Mouse (Mus musculus): ENCODE results near the gene Zfp384. TPM values are rescaled to one million over a fixed set of nuclear protein-coding genes. Genes with fewer than 3 reads are reported as not detected.
A peak's percentile ranks its signal among the peaks of the same experiment; 100 is the strongest.
"Not testable (repeated sequence)": the region's sequence is repeated elsewhere in the genome, so short reads cannot be mapped to it uniquely, and the experiment has no call there.

Gene Zfp384
- polyA plus RNA-seq, 1 experiment from 2014 or later: 18.1 TPM

- not testable (repeated sequence) for H3K4me3 ChIP-seq; H3K4me1 ChIP-seq; H3K9me3 ChIP-seq (replicated peaks); H3K27ac ChIP-seq; H3K4me2 ChIP-seq; H3K9ac ChIP-seq; H3K27me3 ChIP-seq; ATAC-seq
- WGBS: 45% methylated on average over 9 of the region's 9 CpGs
- H3K36me3 ChIP-seq (ENCODE audit: poor library complexity, severe bottlenecking): peaks cover 70% of the 10 kb centered on the region
These were observed 21.6 kb downstream of the Zfp384 start for GRCm38 (mm10) chr6:125030532-125030931.

GRCm38 (mm10) chr6:125031604-125032003 is 22.7 kb downstream of the Zfp384 start:
- Histone ChIP-seq H3K27me3 (no peaks in the 10 kb centered on the region), H3K36me3 (ENCODE audit: poor library complexity, severe bottlenecking) (peaks cover 71% of the 10 kb centered on the region), H3K9me3 (replicated peaks) (no peaks in the 10 kb centered on the region), H3K4me2 (no peak overlapping the region), H3K4me1 (no peaks in the 10 kb centered on the region), H3K4me3 (no peak overlapping the region), H3K9ac (no peak overlapping the region), H3K27ac (no peak overlapping the region)
- WGBS: 94% methylated on average over 16 of the region's 16 CpGs
- ATAC-seq: no peak

- 92% methylated on average over 4 of the region's 4 CpGs for WGBS
- no peaks in the 10 kb centered on the region for H3K9me3 ChIP-seq (replicated peaks)
- H3K27me3 ChIP-seq: no peaks in the 10 kb centered on the region
- H3K36me3 ChIP-seq (ENCODE audit: poor library complexity, severe bottlenecking): peaks cover 52% of the 10 kb centered on the region
- H3K4me3 ChIP-seq: peak overlapping the region; percentile 78; the same call in 1 of the 2 replicates
- peaks cover 22% of the 10 kb centered on the region for H3K4me1 ChIP-seq
- H3K27ac ChIP-seq: peak overlapping the region; percentile 31; the same call in 1 of the 2 replicates
- no peak for ATAC-seq
- H3K9ac ChIP-seq: no peak overlapping the region
- peak overlapping the region; percentile 58 for H3K4me2 ChIP-seq
These were observed 29.7 kb downstream of the Zfp384 start for GRCm38 (mm10) chr6:125038666-125039065.

- no peaks in the 10 kb centered on the region for H3K27me3 ChIP-seq
- no peaks in the 10 kb centered on the region for H3K9me3 ChIP-seq (replicated peaks)
- H3K36me3 ChIP-seq (ENCODE audit: poor library complexity, severe bottlenecking): peaks cover 52% of the 10 kb centered on the region
- peak overlapping the region; percentile 31 for H3K27ac ChIP-seq
- peaks cover 22% of the 10 kb centered on the region for H3K4me1 ChIP-seq
- peak overlapping the region; percentile 78 for H3K4me3 ChIP-seq
- peak overlapping the region; percentile 58 for H3K4me2 ChIP-seq
- H3K9ac ChIP-seq: no peak overlapping the region; the same call in 1 of the 2 replicates
- ATAC-seq: peak; percentile 7
- 7% methylated on average over 8 of the region's 8 CpGs for WGBS
These were observed 30.2 kb downstream of the Zfp384 start for GRCm38 (mm10) chr6:125039131-125039530.

- peak within 1 kb of the TSS; percentile 63 for H3K27ac ChIP-seq
- H3K4me2 ChIP-seq: peak within 1 kb of the TSS; percentile 83
- H3K9me3 ChIP-seq (replicated peaks): no peaks in the 10 kb centered on the region
- H3K9ac ChIP-seq: peak within 1 kb of the TSS; percentile 75
- under 1% methylated on average over 26 of the region's 26 CpGs for WGBS
- H3K36me3 ChIP-seq (ENCODE audit: poor library complexity, severe bottlenecking): peaks cover 52% of the 10 kb centered on the region
- peaks cover 22% of the 10 kb centered on the region for H3K4me1 ChIP-seq
- H3K27me3 ChIP-seq: no peaks in the 10 kb centered on the region
- peak within 1 kb of the TSS; percentile 78 for H3K4me3 ChIP-seq
- peak; percentile 96 for ATAC-seq
These were observed 30.7 kb downstream of the Zfp384 start, which contains the start of gene Ing4 for GRCm38 (mm10) chr6:125039533-125040153. TSS of gene Ing4 (plus strand) at chr6:125039760.

GRCm38 (mm10) chr6:125040221-125040620 is 31.3 kb downstream of the Zfp384 start:
- Histone ChIP-seq H3K27me3 (no peaks in the 10 kb centered on the region), H3K4me3 (peak overlapping the region; percentile 78), H3K4me1 (peaks cover 22% of the 10 kb centered on the region), H3K36me3 (ENCODE audit: poor library complexity, severe bottlenecking) (peaks cover 52% of the 10 kb centered on the region), H3K4me2 (peak overlapping the region; percentile 83), H3K9ac (peak overlapping the region; percentile 75), H3K9me3 (replicated peaks) (no peaks in the 10 kb centered on the region), H3K27ac (peak overlapping the region; percentile 63)
- ATAC-seq: no peak
- WGBS: 18% methylated on average over 7 of the region's 7 CpGs

- Histone ChIP-seq H3K36me3 (ENCODE audit: poor library complexity, severe bottlenecking) (peaks cover 51% of the 10 kb centered on the region), H3K4me1 (peaks cover 22% of the 10 kb centered on the region), H3K27ac (no peak overlapping the region), H3K9ac (no peak overlapping the region), H3K4me2 (peak overlapping the region; percentile 83; the same call in 1 of the 2 replicates), H3K4me3 (peak overlapping the region; percentile 78), H3K27me3 (no peaks in the 10 kb centered on the region), H3K9me3 (replicated peaks) (no peaks in the 10 kb centered on the region)
- 93% methylated on average over 7 of the region's 7 CpGs for WGBS
- ATAC-seq: no peak
These were observed 32.1 kb downstream of the Zfp384 start for GRCm38 (mm10) chr6:125041047-125041446.

GRCm38 (mm10) chr6:125042081-125042480 is 33.1 kb downstream of the Zfp384 start:
- 94% methylated on average over 7 of the region's 7 CpGs for WGBS
- Histone ChIP-seq H3K9me3 (replicated peaks) (no peaks in the 10 kb centered on the region), H3K27ac (no peak overlapping the region), H3K27me3 (no peaks in the 10 kb centered on the region), H3K9ac (no peak overlapping the region), H3K4me3 (no peak overlapping the region), H3K36me3 (ENCODE audit: poor library complexity, severe bottlenecking) (peaks cover 51% of the 10 kb centered on the region), H3K4me2 (no peak overlapping the region), H3K4me1 (peaks cover 22% of the 10 kb centered on the region)
- no peak for ATAC-seq

- Histone ChIP-seq H3K27me3 (no peaks in the 10 kb centered on the region), H3K4me2 (no peak overlapping the region), H3K27ac (no peak overlapping the region), H3K36me3 (ENCODE audit: poor library complexity, severe bottlenecking) (peaks cover 79% of the 10 kb centered on the region), H3K9ac (no peak overlapping the region), H3K4me3 (no peak overlapping the region), H3K4me1 (no peaks in the 10 kb centered on the region), H3K9me3 (replicated peaks) (no peaks in the 10 kb centered on the region)
- WGBS: 30% methylated on average over 5 of the region's 5 CpGs
- ATAC-seq: peak; percentile 69
These were observed 37.7 kb downstream of the Zfp384 start for GRCm38 (mm10) chr6:125046691-125047090.

- no peak; the same call in 1 of the 2 replicates for ATAC-seq
- Histone ChIP-seq H3K4me3 (no peak within 1 kb of the TSS), H3K36me3 (ENCODE audit: poor library complexity, severe bottlenecking) (peaks cover 94% of the 10 kb centered on the region), H3K9ac (peak within 1 kb of the TSS; percentile 16; the same call in 1 of the 2 replicates), H3K4me1 (no peaks in the 10 kb centered on the region), H3K9me3 (replicated peaks) (no peaks in the 10 kb centered on the region), H3K27me3 (no peaks in the 10 kb centered on the region), H3K27ac (no peak within 1 kb of the TSS; the same call in 1 of the 2 replicates), H3K4me2 (no peak within 1 kb of the TSS)
- WGBS: 34% methylated on average over 20 of the region's 20 CpGs
These were observed 40.7 kb downstream of the Zfp384 start, which contains the start of gene Acrbp for GRCm38 (mm10) chr6:125049678-125050077. TSS of gene Acrbp (plus strand) at chr6:125049689.

GRCm38 (mm10) chr6:125051237-125051636 is 42.3 kb downstream of the Zfp384 start:
- peaks cover 91% of the 10 kb centered on the region for H3K36me3 ChIP-seq (ENCODE audit: poor library complexity, severe bottlenecking)
- WGBS: 68% methylated on average over 5 of the region's 5 CpGs
- no peak overlapping the region for H3K27ac ChIP-seq
- H3K4me1 ChIP-seq: no peaks in the 10 kb centered on the region
- H3K27me3 ChIP-seq: no peaks in the 10 kb centered on the region
- ATAC-seq: no peak
- H3K4me3 ChIP-seq: no peak overlapping the region
- no peak overlapping the region for H3K9ac ChIP-seq
- H3K4me2 ChIP-seq: no peak overlapping the region
- no peaks in the 10 kb centered on the region for H3K9me3 ChIP-seq (replicated peaks)

GRCm38 (mm10) chr6:125061493-125061892 is 52.5 kb downstream of the Zfp384 start:
- WGBS: 43% methylated on average over 6 of the region's 6 CpGs

More at GRCm38 (mm10) chr6:125061493-125061892, 52.5 kb downstream of the Zfp384 start:
- Histone ChIP-seq H3K9ac (no peak overlapping the region), H3K9me3 (replicated peaks) (no peaks in the 10 kb centered on the region), H3K27ac (no peak overlapping the region), H3K27me3 (no peaks in the 10 kb centered on the region), H3K4me3 (no peak overlapping the region), H3K4me1 (no peaks in the 10 kb centered on the region), H3K36me3 (ENCODE audit: poor library complexity, severe bottlenecking) (peaks cover 4% of the 10 kb centered on the region; the same call in 1 of the 2 replicates), H3K4me2 (no peak overlapping the region)
- ATAC-seq: no peak

Data from forebrain, embryonic 13.5 days (tissue).